Mouse (Mus musculus) kidney, adult 2 months (tissue): ENCODE data around the gene Rnf126. TPM values are rescaled to one million over a fixed set of nuclear protein-coding genes. Genes with fewer than 3 reads are reported as not detected.

ENCODE experiments used
- DNase-seq: peaks from one replicate; pipeline ENCODE4 v3.0.0; 2021
- H3K27ac ChIP-seq: fragments of 200-500 bp; 2 replicates; pipeline ENCODE4 v1.5.1; 2012; ENCODE audit warnings: low read depth, low read length, control low read depth, inconsistent platforms; ENCODE audit not compliant: insufficient read depth
- H3K27me3 ChIP-seq: fragments of 200-500 bp; replicated peaks from 2 replicates; pipeline ENCODE4 v1.6.1; 2012; ENCODE audit warnings: mild to moderate bottlenecking, moderate library complexity, low read length, inconsistent platforms; ENCODE audit not compliant: control insufficient read depth, insufficient read depth
- H3K36me3 ChIP-seq: fragments of 200-500 bp; 2 replicates; pipeline ENCODE4 v1.6.1; 2012; ENCODE audit warnings: mild to moderate bottlenecking, moderate library complexity, low read length, inconsistent platforms; ENCODE audit not compliant: control insufficient read depth, insufficient read depth
- H3K4me1 ChIP-seq: fragments of 200-500 bp; 2 replicates; pipeline ENCODE4 v1.6.1; 2011; ENCODE audit warnings: low read length; ENCODE audit not compliant: control insufficient read depth, insufficient read depth
- H3K4me3 ChIP-seq: fragments of 200-500 bp; 2 replicates; pipeline ENCODE4 v1.5.1; 2011; ENCODE audit warnings: mild to moderate bottlenecking, low read depth, low read length, control low read depth; ENCODE audit not compliant: insufficient read depth
- CTCF ChIP-seq: fragments of 200-500 bp; conservative IDR thresholded peaks from 2 replicates; pipeline ENCODE4 v1.5.1; 2011; ENCODE audit warnings: low read depth, mild to moderate bottlenecking, control low read depth, low read length, moderate library complexity, mixed read lengths; ENCODE audit not compliant: insufficient read depth, insufficient read length
- POLR2A ChIP-seq: fragments of 200-500 bp; IDR thresholded peaks from one replicate; pipeline ENCODE4 v1.6.1; 2011; ENCODE audit warnings: low read depth, low read length, control low read depth
- WGBS: fragments of 180-500 bp; shearing (Covaris S2); methylation state at CpG from one replicate; pipeline ENCODE4 v1.1.7; 2018; 5-methylcytosine and 5-hydroxymethylcytosine counted together
- polyA plus RNA-seq: library from polyadenylated mRNA; depleted of rRNA; stranded (reverse); fragments of >200 nt; gene quantifications from 2 replicates; pipeline ENCODE4 v1.2.3, GENCODE M21; 2012

Gene Rnf126
- polyA plus RNA-seq, 1 experiment: 90.2 TPM

DNA sequence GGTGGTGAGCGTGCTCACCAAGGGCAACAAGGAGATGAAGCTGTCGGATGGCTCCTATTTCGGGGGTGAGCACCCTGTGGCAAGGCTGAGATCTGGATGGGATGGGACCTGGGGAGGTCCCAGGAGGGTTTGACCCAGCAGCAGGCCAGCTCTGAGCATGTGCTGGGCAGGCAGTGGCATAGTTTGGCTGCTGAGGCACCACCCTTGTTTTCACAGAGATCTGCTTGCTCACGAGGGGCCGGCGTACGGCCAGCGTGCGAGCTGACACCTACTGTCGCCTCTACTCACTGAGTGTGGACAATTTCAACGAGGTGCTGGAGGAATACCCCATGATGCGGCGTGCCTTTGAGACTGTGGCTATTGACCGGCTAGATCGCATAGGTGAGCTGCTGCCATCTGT lies 32.9 kb downstream of the Rnf126 start:
- TF ChIP-seq CTCF: no peak
- TF ChIP-seq POLR2A: no peak
- 94% methylated on average over 15 of the region's 15 CpGs for WGBS
- Histone ChIP-seq H3K4me3 (no peak overlapping the region), H3K36me3 (0 out of 2 replicates have a peak, but pooled peaks cover 3% of the 10 kb centered on the region), H3K27ac (no peak overlapping the region), H3K27me3 (no peaks in the 10 kb centered on the region), H3K4me1 (no peaks in the 10 kb centered on the region)
- no peak for DNase-seq

DNA sequence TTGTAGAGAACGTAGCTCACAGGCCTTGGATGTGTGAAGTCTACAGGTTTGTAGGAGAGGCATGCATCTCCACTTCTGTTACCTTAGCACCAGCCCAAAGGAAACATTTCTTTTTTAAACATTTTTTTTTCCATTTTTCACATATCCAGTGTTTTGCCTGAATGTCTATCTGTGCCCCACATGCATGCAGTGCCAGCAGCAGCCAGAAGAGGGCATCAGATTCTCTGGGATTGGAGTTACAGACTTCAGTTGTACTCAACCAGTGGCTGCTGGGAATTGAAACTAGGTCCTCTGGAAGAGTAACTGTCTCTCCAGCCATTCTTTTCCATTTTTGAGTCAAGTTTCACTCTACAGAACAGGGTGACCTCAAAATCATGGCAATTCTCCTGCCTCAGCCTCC lies 34.3 kb downstream of the Rnf126 start:
- Histone ChIP-seq H3K27ac (no peak overlapping the region), H3K27me3 (no peaks in the 10 kb centered on the region), H3K36me3 (0 out of 2 replicates have a peak, but pooled peaks cover under 1% of the 10 kb centered on the region), H3K4me1 (no peaks in the 10 kb centered on the region), H3K4me3 (no peak overlapping the region)
- TF ChIP-seq CTCF (peak; percentile 61), POLR2A (no peak)
- peak; percentile 38 for DNase-seq
- 93% methylated on average over 1 of the region's 1 CpGs for WGBS

DNA sequence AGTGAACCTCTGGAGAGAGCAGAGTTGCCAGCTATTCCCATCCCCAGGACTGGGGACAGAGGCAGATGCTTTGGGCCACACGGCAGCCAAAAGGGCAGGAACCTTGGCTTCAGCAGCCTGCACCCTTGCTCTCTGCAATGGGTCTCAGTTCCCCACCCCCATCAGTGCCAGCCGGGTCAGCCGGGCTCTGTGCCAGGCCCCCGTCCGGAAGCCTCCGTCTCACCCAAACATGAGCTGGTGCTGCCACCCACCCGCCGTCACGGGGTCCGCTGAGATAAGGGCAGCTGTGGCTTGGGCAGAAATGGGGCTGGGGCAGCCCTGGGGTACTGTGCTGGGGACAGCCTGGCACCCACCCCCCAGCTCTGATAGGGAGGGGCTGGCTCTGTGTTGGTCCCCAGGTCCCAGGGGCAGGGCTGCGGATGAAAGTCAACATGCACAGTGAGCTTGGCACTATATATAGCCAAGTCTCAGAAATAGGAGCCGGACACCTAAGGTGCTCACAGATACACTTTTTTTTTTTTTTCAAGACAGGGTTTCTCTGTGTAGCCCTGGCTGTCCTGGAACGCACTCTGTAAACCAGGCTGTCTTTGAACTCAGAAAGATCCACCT lies 37.3 kb downstream of the Rnf126 start:
- H3K27ac ChIP-seq: no peak overlapping the region
- H3K36me3 ChIP-seq: no peaks in the 10 kb centered on the region
- WGBS: 47% methylated on average over 13 of the region's 13 CpGs
- TF ChIP-seq POLR2A (no peak), CTCF (no peak)
- DNase-seq: no peak
- no peaks in the 10 kb centered on the region for H3K27me3 ChIP-seq
- H3K4me3 ChIP-seq: no peak overlapping the region
- no peaks in the 10 kb centered on the region for H3K4me1 ChIP-seq

DNA sequence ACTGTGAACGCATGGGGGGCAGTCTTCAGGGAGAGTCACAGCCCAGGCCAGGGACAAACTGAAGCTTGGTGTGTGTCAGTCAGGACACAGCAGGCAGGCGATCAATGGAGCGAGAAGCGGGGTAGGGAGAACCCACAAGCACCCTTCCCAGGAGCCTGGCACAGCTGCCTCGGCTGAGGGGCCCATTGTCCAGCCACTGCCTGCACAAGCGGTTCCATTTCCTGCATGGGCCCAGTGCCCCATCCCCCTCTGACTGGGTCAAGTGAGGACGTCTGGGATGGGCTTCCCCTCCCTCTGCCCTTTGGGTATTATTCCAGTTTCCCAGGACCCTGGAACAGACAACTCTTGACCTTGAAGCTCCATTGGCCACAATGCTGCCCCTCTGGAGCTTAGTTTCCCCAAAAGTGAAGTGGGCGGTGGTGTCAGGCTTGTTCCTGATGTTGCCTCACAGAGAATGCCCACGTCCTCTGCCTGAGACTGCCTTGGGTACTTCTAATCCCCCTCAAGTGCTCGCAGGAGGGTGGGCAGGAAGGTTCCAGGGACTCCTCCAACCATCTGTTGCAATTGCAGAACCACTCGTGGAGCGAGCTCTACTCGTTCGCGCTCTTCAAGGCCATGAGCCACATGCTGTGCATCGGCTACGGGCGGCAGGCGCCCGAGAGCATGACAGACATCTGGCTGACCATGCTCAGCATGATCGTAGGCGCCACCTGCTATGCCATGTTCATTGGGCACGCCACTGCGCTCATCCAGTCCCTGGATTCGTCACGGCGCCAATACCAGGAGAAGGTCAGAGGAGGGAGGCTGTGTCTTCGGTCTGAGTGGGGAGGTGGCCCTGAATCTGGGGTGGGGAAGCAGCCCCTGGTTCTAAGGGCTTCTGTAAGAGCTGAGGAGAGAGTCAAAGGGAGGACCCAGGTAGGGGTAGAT lies 38.2 kb downstream of the Rnf126 start:
- H3K4me3 ChIP-seq: no peak overlapping the region
- no peaks in the 10 kb centered on the region for H3K36me3 ChIP-seq
- TF ChIP-seq CTCF (no peak), POLR2A (no peak)
- no peaks in the 10 kb centered on the region for H3K27me3 ChIP-seq
- no peak overlapping the region for H3K27ac ChIP-seq
- WGBS: 60% methylated on average over 28 of the region's 28 CpGs
- H3K4me1 ChIP-seq: no peaks in the 10 kb centered on the region
- DNase-seq: no peak

DNA sequence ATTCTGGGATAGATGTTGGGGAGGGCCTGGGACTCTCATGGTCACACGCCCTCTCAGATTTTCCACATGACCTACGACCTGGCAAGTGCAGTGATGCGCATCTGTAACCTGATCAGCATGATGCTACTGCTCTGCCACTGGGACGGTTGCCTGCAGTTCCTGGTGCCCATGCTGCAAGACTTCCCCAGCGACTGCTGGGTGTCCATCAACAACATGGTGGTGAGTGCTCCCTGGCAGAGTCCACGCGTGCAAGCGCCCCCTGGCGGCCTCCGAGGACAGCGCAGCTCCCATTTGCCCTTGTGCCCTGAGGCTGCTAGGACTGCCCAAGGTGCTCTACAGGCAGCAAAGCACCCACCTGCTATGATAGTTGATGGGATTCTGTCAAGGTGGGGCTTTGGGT lies 40.7 kb downstream of the Rnf126 start:
- TF ChIP-seq POLR2A: no peak
- peak; percentile 75 for TF ChIP-seq CTCF
- DNase-seq: peak; percentile 63
- Histone ChIP-seq H3K4me3 (no peak overlapping the region), H3K27ac (no peak overlapping the region), H3K27me3 (no peaks in the 10 kb centered on the region), H3K36me3 (no peaks in the 10 kb centered on the region), H3K4me1 (no peaks in the 10 kb centered on the region)
- 15% methylated on average over 11 of the region's 11 CpGs for WGBS

DNA sequence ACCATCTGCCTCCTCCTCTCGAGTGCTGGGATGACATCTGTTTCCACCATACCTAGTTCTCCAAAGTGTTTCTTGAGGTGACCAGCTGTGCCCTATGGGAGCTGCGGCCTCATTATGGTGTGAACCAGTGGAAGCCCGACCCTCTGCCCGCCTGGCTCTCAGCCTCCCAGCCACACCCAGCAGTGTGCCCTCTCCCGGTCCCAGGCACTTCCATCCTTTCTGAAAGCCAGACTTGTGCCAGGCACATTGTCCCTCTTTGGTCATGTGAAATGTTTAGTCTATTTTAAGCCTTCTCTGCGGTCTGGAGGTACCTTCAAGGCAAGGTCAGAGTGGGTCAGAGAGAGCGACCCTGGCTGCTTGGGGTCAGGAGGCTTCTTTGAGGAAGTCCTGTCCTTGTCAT lies 43.1 kb downstream of the Rnf126 start:
- DNase-seq: no peak
- TF ChIP-seq POLR2A (no peak), CTCF (no peak)
- H3K36me3 ChIP-seq: no peaks in the 10 kb centered on the region
- H3K4me1 ChIP-seq: no peaks in the 10 kb centered on the region
- no peak overlapping the region for H3K27ac ChIP-seq
- no peaks in the 10 kb centered on the region for H3K27me3 ChIP-seq
- H3K4me3 ChIP-seq: no peak overlapping the region
- WGBS: 75% methylated on average over 7 of the region's 7 CpGs

DNA sequence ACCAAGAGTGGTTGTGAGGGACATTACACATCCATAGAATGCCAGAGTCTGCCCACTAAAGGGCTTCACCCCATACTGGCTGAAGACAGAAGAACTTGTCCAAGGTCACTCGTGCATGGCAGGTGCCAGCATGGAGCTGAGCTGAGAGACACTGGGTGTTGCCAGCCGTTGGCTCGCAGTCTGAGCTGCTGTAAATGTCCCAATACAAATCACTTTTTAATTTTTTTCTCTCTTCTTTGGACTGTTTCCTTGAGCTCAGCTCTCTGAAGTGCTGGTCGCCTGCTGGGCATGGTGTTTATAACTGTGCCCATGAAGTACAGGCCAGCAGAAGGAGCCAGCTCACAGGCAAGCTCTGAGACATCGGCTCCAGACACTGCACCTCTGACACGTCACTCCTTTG lies 43.7 kb downstream of the Rnf126 start:
- no peaks in the 10 kb centered on the region for H3K27me3 ChIP-seq
- no peaks in the 10 kb centered on the region for H3K36me3 ChIP-seq
- no peak overlapping the region for H3K4me3 ChIP-seq
- no peak for DNase-seq
- no peaks in the 10 kb centered on the region for H3K4me1 ChIP-seq
- 47% methylated on average over 6 of the region's 6 CpGs for WGBS
- TF ChIP-seq CTCF (no peak), POLR2A (no peak)
- no peak overlapping the region for H3K27ac ChIP-seq
